Mouse (Mus musculus): ENCODE measurements at regions not wholly inside any gene's neighbourhood (a gene's known extent, or its start where the extent isn't known, plus 50 kb on each side); places are given as distances from the start of the nearest gene placed in this dataset.

- Histone ChIP-seq H3K27ac (no peak overlapping the region), H3K27me3 (ENCODE audit: poor library complexity, severe bottlenecking) (peaks cover 18% of the 10 kb centered on the region; the same call in 1 of the 2 replicates), H3K4me1 (peaks cover 39% of the 10 kb centered on the region), H3K9me3 (no peaks in the 10 kb centered on the region), H3K4me3 (no peak overlapping the region), H3K36me3 (replicated peaks) (no peaks in the 10 kb centered on the region)
- DNase-seq (ENCODE audit: extremely low spot score, low spot score) = no peak
- WGBS = 75% methylated on average over 3 of the region's 3 CpGs
Measured at GRCm38 (mm10) chr7:136050116-136050515, 334.0 kb upstream of the Mki67 start.

- H3K4me1 ChIP-seq = peaks cover 29% of the 10 kb centered on the region
- H3K4me3 ChIP-seq = no peak overlapping the region
- peaks cover 18% of the 10 kb centered on the region for H3K27me3 ChIP-seq (ENCODE audit: poor library complexity, severe bottlenecking)
- no peak overlapping the region for H3K27ac ChIP-seq
- 81% methylated on average over 16 of the region's 16 CpGs for WGBS
- no peak for DNase-seq (ENCODE audit: extremely low spot score, low spot score)
- no peaks in the 10 kb centered on the region for H3K36me3 ChIP-seq (replicated peaks)
- H3K9me3 ChIP-seq = no peaks in the 10 kb centered on the region
Measured at GRCm38 (mm10) chr7:136056876-136057484, 340.8 kb upstream of the Mki67 start.

- no peak overlapping the region for H3K27ac ChIP-seq
- WGBS = 82% methylated on average over 5 of the region's 5 CpGs
Measured at GRCm38 (mm10) chr7:136058319-136058718, 342.2 kb upstream of the Mki67 start.

GRCm38 (mm10) chr7:136058751-136059681, 342.9 kb upstream of the Mki67 start:
- Histone ChIP-seq H3K36me3 (replicated peaks) (no peaks in the 10 kb centered on the region), H3K27ac (no peak overlapping the region), H3K4me1 (peaks cover 36% of the 10 kb centered on the region), H3K27me3 (ENCODE audit: poor library complexity, severe bottlenecking) (peaks cover 29% of the 10 kb centered on the region), H3K4me3 (no peak overlapping the region), H3K9me3 (no peaks in the 10 kb centered on the region)
- 76% methylated on average over 14 of the region's 14 CpGs for WGBS
- DNase-seq (ENCODE audit: extremely low spot score, low spot score) = no peak

More at GRCm38 (mm10) chr7:136058319-136058718, 342.2 kb upstream of the Mki67 start:
- Histone ChIP-seq H3K36me3 (replicated peaks) (no peaks in the 10 kb centered on the region), H3K4me1 (peaks cover 36% of the 10 kb centered on the region), H3K9me3 (no peaks in the 10 kb centered on the region), H3K27me3 (ENCODE audit: poor library complexity, severe bottlenecking) (peaks cover 22% of the 10 kb centered on the region), H3K4me3 (no peak overlapping the region)
- no peak for DNase-seq (ENCODE audit: extremely low spot score, low spot score)

- Histone ChIP-seq H3K36me3 (replicated peaks) (no peaks in the 10 kb centered on the region), H3K27me3 (ENCODE audit: poor library complexity, severe bottlenecking) (peaks cover 29% of the 10 kb centered on the region), H3K9me3 (no peaks in the 10 kb centered on the region), H3K27ac (no peak overlapping the region), H3K4me1 (peaks cover 36% of the 10 kb centered on the region), H3K4me3 (no peak overlapping the region)
- WGBS = 64% methylated on average over 11 of the region's 11 CpGs
- DNase-seq (ENCODE audit: extremely low spot score, low spot score) = no peak
Measured at GRCm38 (mm10) chr7:136059896-136060295, 343.7 kb upstream of the Mki67 start.

GRCm38 (mm10) chr7:136060339-136061073, 344.3 kb upstream of the Mki67 start:
- 13% methylated on average over 29 of the region's 29 CpGs for whole genome bisulfite sequencing
- Histone ChIP-seq H3K4me1 (peaks cover 38% of the 10 kb centered on the region), H3K9me3 (no peaks in the 10 kb centered on the region), H3K36me3 (replicated peaks) (no peaks in the 10 kb centered on the region), H3K4me3 (peak overlapping the region; percentile 46), H3K27me3 (ENCODE audit: poor library complexity, severe bottlenecking) (peaks cover 29% of the 10 kb centered on the region), H3K27ac (peak overlapping the region; percentile 89)
- DNase-seq (ENCODE audit: extremely low spot score, low spot score) = peak; percentile 63

- no peak overlapping the region for H3K27ac ChIP-seq
- DNase-seq (ENCODE audit: extremely low spot score, low spot score) = no peak
Measured at GRCm38 (mm10) chr7:136062658-136063057, 346.5 kb upstream of the Mki67 start.

GRCm38 (mm10) chr7:136065038-136065678, 349.0 kb upstream of the Mki67 start:
- WGBS = 82% methylated on average over 11 of the region's 12 CpGs
- no peak overlapping the region for H3K27ac ChIP-seq

More at GRCm38 (mm10) chr7:136062658-136063057, 346.5 kb upstream of the Mki67 start:
- WGBS = 69% methylated on average over 5 of the region's 5 CpGs
- peaks cover 29% of the 10 kb centered on the region for H3K27me3 ChIP-seq (ENCODE audit: poor library complexity, severe bottlenecking)
- no peaks in the 10 kb centered on the region for H3K9me3 ChIP-seq
- H3K36me3 ChIP-seq (replicated peaks) = no peaks in the 10 kb centered on the region
- no peak overlapping the region for H3K4me3 ChIP-seq
- peaks cover 41% of the 10 kb centered on the region for H3K4me1 ChIP-seq

GRCm38 (mm10) chr7:136065679-136066055, 349.5 kb upstream of the Mki67 start:
- no peak overlapping the region for H3K27ac ChIP-seq
- H3K36me3 ChIP-seq (replicated peaks) = no peaks in the 10 kb centered on the region
- no peaks in the 10 kb centered on the region for H3K9me3 ChIP-seq
- WGBS = 73% methylated on average over 10 of the region's 10 CpGs
- H3K27me3 ChIP-seq (ENCODE audit: poor library complexity, severe bottlenecking) = peaks cover 15% of the 10 kb centered on the region
- no peak overlapping the region for H3K4me3 ChIP-seq
- DNase-seq (ENCODE audit: extremely low spot score, low spot score) = no peak
- H3K4me1 ChIP-seq = peaks cover 22% of the 10 kb centered on the region

More at GRCm38 (mm10) chr7:136065038-136065678, 349.0 kb upstream of the Mki67 start:
- DNase-seq (ENCODE audit: extremely low spot score, low spot score) = no peak
- no peak overlapping the region for H3K4me3 ChIP-seq
- peaks cover 15% of the 10 kb centered on the region for H3K27me3 ChIP-seq (ENCODE audit: poor library complexity, severe bottlenecking)
- no peaks in the 10 kb centered on the region for H3K36me3 ChIP-seq (replicated peaks)
- no peaks in the 10 kb centered on the region for H3K9me3 ChIP-seq
- peaks cover 27% of the 10 kb centered on the region for H3K4me1 ChIP-seq

- no peaks in the 10 kb centered on the region for H3K9me3 ChIP-seq
- H3K4me1 ChIP-seq = no peaks in the 10 kb centered on the region
- DNase-seq (ENCODE audit: extremely low spot score, low spot score) = no peak
- H3K4me3 ChIP-seq = no peak overlapping the region
- 87% methylated on average over 5 of the region's 5 CpGs for WGBS
- no peaks in the 10 kb centered on the region for H3K36me3 ChIP-seq (replicated peaks)
- H3K27me3 ChIP-seq (ENCODE audit: poor library complexity, severe bottlenecking) = no peaks in the 10 kb centered on the region; the same call in 1 of the 2 replicates
- H3K27ac ChIP-seq = no peak overlapping the region
Measured at GRCm38 (mm10) chr7:136070881-136071280, 354.7 kb upstream of the Mki67 start.

- Histone ChIP-seq H3K27ac (no peak overlapping the region), H3K36me3 (replicated peaks) (no peaks in the 10 kb centered on the region), H3K27me3 (ENCODE audit: poor library complexity, severe bottlenecking) (no peaks in the 10 kb centered on the region; the same call in 1 of the 2 replicates), H3K4me3 (no peak overlapping the region), H3K4me1 (no peaks in the 10 kb centered on the region), H3K9me3 (no peaks in the 10 kb centered on the region)
- WGBS = 93% methylated on average over 4 of the region's 4 CpGs
- DNase-seq (ENCODE audit: extremely low spot score, low spot score) = no peak
Measured at GRCm38 (mm10) chr7:136071331-136071730, 355.2 kb upstream of the Mki67 start.

- 85% methylated on average over 6 of the region's 6 CpGs for WGBS
- no peaks in the 10 kb centered on the region; the same call in 1 of the 2 replicates for H3K27me3 ChIP-seq (ENCODE audit: poor library complexity, severe bottlenecking)
- H3K4me3 ChIP-seq = no peak overlapping the region
- H3K36me3 ChIP-seq (replicated peaks) = no peaks in the 10 kb centered on the region
- H3K27ac ChIP-seq = no peak overlapping the region
- H3K9me3 ChIP-seq = no peaks in the 10 kb centered on the region
- no peaks in the 10 kb centered on the region for H3K4me1 ChIP-seq
- no peak for DNase-seq (ENCODE audit: extremely low spot score, low spot score)
Measured at GRCm38 (mm10) chr7:136073265-136073799, 357.2 kb upstream of the Mki67 start.
